Mouse (Mus musculus): Measurements from ENCODE around the gene Kif13a.

DNA sequence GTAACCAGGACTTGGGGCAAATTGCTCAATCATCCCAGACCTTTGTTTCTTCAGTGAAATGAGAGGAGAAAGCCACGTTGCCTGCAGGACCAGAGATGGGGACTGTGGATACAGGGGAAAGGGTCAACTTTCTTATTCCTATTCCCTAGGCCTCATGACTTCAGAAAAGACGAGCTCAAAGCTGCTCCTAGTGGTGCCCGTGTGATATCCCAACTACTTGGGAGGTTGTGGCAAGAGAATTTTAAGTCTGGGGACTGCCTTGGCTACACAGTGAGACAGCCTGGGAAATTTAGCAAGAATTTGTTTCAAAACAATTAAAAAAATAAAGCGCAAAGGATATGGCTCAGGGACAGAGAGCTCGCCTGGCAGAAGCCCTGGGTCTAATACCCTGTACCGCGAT lies 171.7 kb downstream of the Kif13a start:
- TF ChIP-seq GATA1 (IDR thresholded peaks at IDR 0.05; ENCODE audit: low read length): no peak
- no peak for TF ChIP-seq TAL1 (IDR thresholded peaks at IDR 0.05; ENCODE audit: low read length)
